Mouse (Mus musculus) left cerebral cortex, adult 2 months (tissue): ENCODE results near the gene Rrm1. TPM values are rescaled to one million over a fixed set of nuclear protein-coding genes. Genes with fewer than 3 reads are reported as not detected.

Experiments
- DNase-seq, 2 experiments: peaks; one replicate each; pipeline ENCODE4 v3.0.0; 2021 to 2022; ENCODE audit warnings: low spot score in 2 of 2, mixed read lengths in 1 of 2; ENCODE audit errors: extremely low spot score in 1 of 2
- H3K27ac ChIP-seq: fragments of 200-600 bp; 2 replicates; pipeline ENCODE4 v1.8.1; 2022
- H3K4me3 ChIP-seq: fragments of 200-600 bp; 2 replicates; pipeline ENCODE4 v1.8.1; 2022
- CTCF ChIP-seq: fragments of 200-600 bp; IDR thresholded peaks from 2 replicates; pipeline ENCODE4 v1.8.1; 2022; ENCODE audit warnings: antibody characterized with exemption, mild to moderate bottlenecking, moderate library complexity
- intact Hi-C: fragments of 180-260 bp; cut with DNase I; formaldehyde crosslinking; loops from one replicate; pipeline ENCODE4 v1.15.1; 2025
- total RNA-seq, 2 experiments: library from RNA; stranded (reverse); gene quantifications; 2 replicates each; pipeline ENCODE4 v1.2.3; 2021

The Rrm1 gene
- total RNA-seq, 2 experiments from 2014 or later, result 10.4 to 12.3 TPM

DNA sequence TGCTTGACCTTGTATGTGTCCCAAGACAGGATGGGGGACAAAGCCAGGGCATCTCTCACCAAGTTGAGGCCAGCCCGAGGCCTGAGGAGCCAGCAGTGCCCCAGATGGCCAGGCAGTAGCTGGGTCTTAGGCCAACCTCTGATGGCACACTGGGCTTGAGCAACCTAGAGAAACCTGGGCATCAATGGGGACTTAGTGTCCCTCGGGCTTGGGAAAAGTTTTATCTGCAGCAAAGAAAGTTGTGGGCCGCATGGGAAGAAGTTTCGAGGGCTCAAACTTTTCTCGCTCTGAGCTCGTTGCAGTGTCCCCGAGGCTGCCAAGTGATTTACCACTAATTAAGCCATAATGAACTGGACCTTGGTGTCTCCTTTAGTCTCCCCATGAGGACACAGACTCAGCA is 68.2 kb downstream of the Rrm1 start:
- no peak for TF ChIP-seq CTCF
- no peak for DNase-seq
- intact Hi-C loops, result loop anchor here (5.0 kb wide), 1 partner anchor 188 kb away; the partner anchor contains the start of gene Olfr557
- Histone ChIP-seq H3K4me3 (no peak overlapping the region), H3K27ac (no peak overlapping the region)

DNA sequence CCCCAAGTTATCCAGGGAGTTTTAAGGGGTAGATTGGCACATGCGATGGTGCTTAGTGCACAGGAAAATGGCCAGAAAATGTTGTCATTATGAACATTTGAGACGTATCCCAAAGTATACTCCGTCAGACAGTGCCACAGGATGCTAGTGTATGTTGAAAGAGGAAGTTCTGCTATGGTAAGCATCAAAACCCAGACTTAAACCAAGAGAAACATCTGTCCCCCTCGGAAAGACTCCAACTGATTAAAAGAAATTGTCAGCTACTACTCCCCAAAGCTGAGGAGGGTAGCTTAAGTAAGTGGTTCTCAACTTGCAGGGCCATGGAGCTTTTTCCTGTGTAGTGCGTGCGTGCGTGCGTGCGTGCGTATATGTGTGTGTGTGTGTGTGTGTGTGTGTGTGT is 70.4 kb downstream of the Rrm1 start:
- H3K4me3 ChIP-seq, result no peak overlapping the region
- no peak for TF ChIP-seq CTCF
- intact Hi-C loops, result loop anchor here (2.0 to 5.0 kb wide), 4 partner anchors 185 to 1431 kb away; partner anchors contain the start of gene Olfr557
- no peak overlapping the region for H3K27ac ChIP-seq
- no peak for DNase-seq

- intact Hi-C loops, result loop anchor here (1.0 to 5.0 kb wide), 6 partner anchors 123 to 1430 kb away; partner anchors contain the start of gene Olfr557
- peak; percentile 93 for TF ChIP-seq CTCF
- peak; percentile 86 to 92 for DNase-seq
- Histone ChIP-seq H3K27ac (peak overlapping the region; percentile 7; the same call in 1 of the 2 replicates), H3K4me3 (peak overlapping the region; percentile 61)
Observed at GRCm38 (mm10) chr7:102512814-102513435, 71.4 kb downstream of the Rrm1 start.

DNA sequence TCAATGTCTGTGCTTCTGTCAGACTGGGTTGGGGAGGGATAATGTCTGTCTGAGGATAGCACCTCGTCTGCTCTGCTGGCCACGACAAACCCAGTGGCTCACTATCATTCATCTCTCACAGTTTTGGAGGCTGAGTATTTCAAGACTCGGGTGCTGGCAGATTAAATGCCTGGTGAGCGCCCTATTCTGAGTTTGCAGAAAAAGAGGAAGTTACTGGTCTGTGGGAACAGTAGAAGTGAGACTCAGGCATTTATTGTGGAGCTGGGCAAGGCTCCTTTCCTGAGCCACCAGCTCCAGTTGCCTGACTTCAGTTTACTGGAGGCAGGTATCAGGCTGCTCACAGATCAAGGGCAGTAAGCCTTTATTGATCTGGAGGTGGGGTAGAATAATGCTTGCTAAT is 72.6 kb downstream of the Rrm1 start:
- no peak overlapping the region for H3K27ac ChIP-seq
- H3K4me3 ChIP-seq, result no peak overlapping the region
- intact Hi-C loops, result loop anchor here (5.0 kb wide), 1 partner anchor 183 kb away; the partner anchor contains the start of gene Olfr557
- TF ChIP-seq CTCF, result no peak
- DNase-seq, result no peak

DNA sequence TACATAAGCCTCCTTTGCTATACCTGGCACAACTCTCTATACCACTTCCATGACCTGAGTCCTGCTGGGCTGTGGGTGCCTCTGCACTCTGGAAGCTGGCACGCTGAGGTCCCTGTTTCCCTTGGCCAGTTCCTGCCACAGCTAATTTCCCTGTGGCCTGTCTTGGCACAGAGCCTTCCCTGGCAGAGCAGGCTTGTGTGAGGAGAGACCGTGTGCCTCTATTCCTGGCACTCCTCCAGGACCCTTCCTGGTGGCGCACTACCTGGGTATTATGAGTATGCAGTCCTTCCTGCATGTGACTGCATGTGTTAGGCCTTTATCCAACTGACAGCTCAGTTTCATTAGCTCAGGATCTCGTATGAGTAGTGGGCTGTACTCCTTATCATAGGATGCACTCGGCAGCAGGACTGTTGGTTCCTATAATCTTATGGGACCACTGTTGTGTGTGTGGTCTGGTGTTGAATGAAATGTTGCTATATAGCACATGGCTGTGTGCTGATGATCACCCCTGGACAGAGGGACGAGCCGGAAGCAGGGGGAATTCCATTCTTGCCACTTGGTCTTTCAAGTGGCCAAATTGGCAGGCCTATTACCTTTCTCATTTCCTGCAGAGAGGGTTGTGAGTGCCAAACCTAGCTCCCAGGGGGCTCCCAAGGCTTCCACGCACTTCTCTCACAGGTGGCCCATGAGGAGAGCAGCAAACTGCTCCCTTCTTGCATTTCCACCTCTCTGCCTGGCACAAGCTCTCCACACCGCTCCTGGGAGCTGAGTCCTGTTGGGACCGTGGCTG is 75.0 kb downstream of the Rrm1 start:
- DNase-seq, result no peak
- intact Hi-C loops, result no loop called here
- H3K4me3 ChIP-seq, result no peak overlapping the region
- no peak overlapping the region for H3K27ac ChIP-seq
- TF ChIP-seq CTCF, result no peak

GRCm38 (mm10) chr7:102517051-102517335 is 75.5 kb downstream of the Rrm1 start:
- H3K4me3 ChIP-seq, result no peak overlapping the region
- no peak for DNase-seq
- TF ChIP-seq CTCF, result no peak
- no peak overlapping the region for H3K27ac ChIP-seq
- intact Hi-C loops, result no loop called here

Other genes starting within 250 kb of the Rrm1 start
- gene Nup98, start 231.5 kb upstream of the Rrm1 start, total RNA-seq, result 10 to 100 TPM; 41.6 to 45.3 TPM
- gene Pgap2, start 231.5 kb upstream of the Rrm1 start, total RNA-seq, result 10 to 100 TPM; 23.1 to 24.6 TPM
- gene Rhog, start 185.6 kb upstream of the Rrm1 start, total RNA-seq, result 10 to 100 TPM; 19.2 to 21.7 TPM
- gene Stim1, start 173.9 kb upstream of the Rrm1 start, total RNA-seq, result 10 to 100 TPM; 79.9 to 85.5 TPM
- not detected for gene Olfr543, start 40.0 kb downstream of the Rrm1 start, total RNA-seq
- gene Olfr544, start 46.6 kb downstream of the Rrm1 start, total RNA-seq, result not detected
- not detected for gene Olfr545, start 57.9 kb downstream of the Rrm1 start, total RNA-seq
- not detected for gene Olfr547, start 93.1 kb downstream of the Rrm1 start, total RNA-seq
- gene Olfr548-ps1, start 99.2 kb downstream of the Rrm1 start, total RNA-seq, result not detected
- not detected for gene Olfr549, start 108.2 kb downstream of the Rrm1 start, total RNA-seq
- gene Trim21, start 123.8 kb downstream of the Rrm1 start, total RNA-seq, result 1 to 10 TPM; 2.7 to 4.0 TPM
- under 1 TPM; 0.25 to 0.42 TPM for gene Olfr550, start 129.7 kb downstream of the Rrm1 start, total RNA-seq
- not detected for gene Olfr551, start 150.2 kb downstream of the Rrm1 start, total RNA-seq
- gene Olfr552, start 156.1 kb downstream of the Rrm1 start, total RNA-seq, result under 1 TPM in 1 of 2 experiments, not detected in 1; 0.07 TPM
- not detected for gene Olfr553, start 176.5 kb downstream of the Rrm1 start, total RNA-seq
- not detected for gene Olfr554, start 196.7 kb downstream of the Rrm1 start, total RNA-seq
- gene Olfr555, start 217.1 kb downstream of the Rrm1 start, total RNA-seq, result not detected
- gene Olfr556, start 223.2 kb downstream of the Rrm1 start, total RNA-seq, result not detected
- 1 to 10 TPM; 4.9 to 6.2 TPM for gene Trim68, start 245.6 kb downstream of the Rrm1 start, total RNA-seq